Mouse (Mus musculus): Measurements from ENCODE around the gene Mical1. TPM values are rescaled to one million over a fixed set of nuclear protein-coding genes. Genes with fewer than 3 reads are reported as not detected.

Mical1 gene
- total RNA-seq (2017), result 255 and 263 TPM in 2 replicates

GRCm38 (mm10) chr10:41476171-41477017 lies at the start of gene Mical1:
TSS of gene Mical1 (plus strand) at chr10:41476314.
- peak; percentile 42 for ATAC-seq (ENCODE audit: extremely low read depth, insufficient number of reproducible peaks, low FRiP score, poor library complexity, severe bottlenecking)

DNA sequence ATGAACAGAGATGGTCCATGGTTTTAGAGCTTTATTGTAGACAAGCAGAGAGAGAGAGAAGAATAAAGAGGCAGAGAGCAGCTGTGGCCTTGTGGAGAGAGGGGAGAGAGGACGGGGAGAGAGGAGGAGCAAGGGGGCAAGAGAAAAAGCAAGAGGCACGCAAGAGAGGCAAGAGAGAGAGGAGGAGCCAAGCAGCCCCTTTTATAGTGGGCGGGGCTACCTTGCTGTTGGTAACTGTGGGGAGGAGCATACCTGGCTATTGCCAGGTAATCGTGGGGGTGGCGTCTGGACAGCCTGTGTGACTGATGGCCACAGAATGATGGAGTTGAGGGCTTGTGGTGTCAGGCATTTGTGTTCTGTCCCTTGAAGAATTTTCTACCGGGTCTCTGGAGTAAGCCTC lies 49.7 kb upstream of the Mical1 start:
- ATAC-seq (ENCODE audit: extremely low read depth, insufficient number of reproducible peaks, low FRiP score, poor library complexity, severe bottlenecking), result no peak

DNA sequence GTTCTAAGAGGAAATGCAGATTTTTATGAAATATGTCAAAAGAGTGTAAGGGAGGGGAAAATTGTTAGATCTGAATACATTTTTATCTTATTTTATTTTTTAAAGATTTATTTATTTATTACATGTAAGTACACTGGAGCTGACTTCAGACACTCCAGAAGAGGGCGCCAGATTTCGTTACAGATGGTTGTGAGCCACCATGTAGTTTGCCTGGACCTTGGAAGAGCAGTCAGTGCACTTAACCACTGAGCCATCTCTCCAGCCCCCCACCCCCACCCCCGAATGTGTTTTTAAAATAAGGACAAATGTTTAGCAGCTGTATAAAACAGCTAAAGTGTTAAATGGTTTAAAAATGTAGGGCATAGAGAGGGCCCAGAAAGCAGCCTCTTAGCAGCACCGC lies 41.5 kb upstream of the Mical1 start:
- ATAC-seq (ENCODE audit: extremely low read depth, insufficient number of reproducible peaks, low FRiP score, poor library complexity, severe bottlenecking), result no peak

DNA sequence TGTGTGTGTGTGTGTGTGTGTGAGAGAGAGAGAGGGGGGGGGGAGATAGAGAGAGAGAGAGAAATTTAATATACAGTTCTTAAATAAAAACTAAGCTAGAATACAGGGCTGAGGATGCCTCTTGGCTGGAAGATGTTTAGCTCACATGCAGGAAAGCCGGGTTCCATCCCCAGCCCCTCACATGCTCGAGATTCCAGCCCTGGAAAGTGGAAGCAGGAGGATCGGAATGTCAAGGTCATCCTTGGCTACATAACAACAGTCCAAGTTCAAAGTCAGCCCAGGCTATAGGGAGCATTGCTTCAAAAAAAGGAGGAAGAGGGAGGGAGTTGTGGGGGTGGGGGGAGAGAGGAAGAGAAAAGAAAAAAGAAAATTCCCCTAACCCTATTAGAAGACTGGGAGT lies 41.0 kb upstream of the Mical1 start:
- no peak for ATAC-seq (ENCODE audit: extremely low read depth, insufficient number of reproducible peaks, low FRiP score, poor library complexity, severe bottlenecking)

GRCm38 (mm10) chr10:41448216-41448615 lies 27.9 kb upstream of the Mical1 start:
- no peak for ATAC-seq (ENCODE audit: extremely low read depth, insufficient number of reproducible peaks, low FRiP score, poor library complexity, severe bottlenecking)

GRCm38 (mm10) chr10:41449684-41450083 lies 26.4 kb upstream of the Mical1 start:
- no peak for ATAC-seq (ENCODE audit: extremely low read depth, insufficient number of reproducible peaks, low FRiP score, poor library complexity, severe bottlenecking)

DNA sequence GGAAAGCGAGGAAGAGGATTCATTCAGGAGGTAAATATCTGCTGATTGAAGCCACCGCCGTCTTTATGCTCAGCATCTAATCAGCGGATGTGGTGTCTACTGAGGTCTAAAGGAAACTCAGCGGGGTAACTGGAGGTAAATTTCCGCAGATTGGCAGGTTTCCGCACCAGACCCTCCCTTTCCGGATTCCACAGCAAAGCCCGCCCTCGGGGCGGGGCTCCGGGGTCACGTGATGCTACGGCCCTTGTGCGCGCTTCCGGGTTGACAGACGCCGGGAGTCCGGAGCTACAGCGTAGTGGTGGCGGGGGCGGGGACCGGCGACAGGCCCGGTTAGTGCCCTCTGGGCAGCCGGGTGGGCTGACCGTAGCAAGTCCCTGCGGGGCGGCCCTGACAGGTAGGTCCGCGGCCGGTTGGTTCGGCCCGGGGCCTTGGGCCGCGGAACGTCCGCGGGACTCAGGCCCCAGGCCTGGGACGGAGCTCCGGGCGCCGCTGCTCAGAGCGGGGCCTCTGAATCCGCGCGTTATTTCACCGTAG lies 25.9 kb upstream of the Mical1 start, which contains the start of gene Zbtb24:
Gene Zbtb24 (plus strand): TSS at position 247 of the 534 bp plus-strand sequence.
- peak; percentile 95 for ATAC-seq (ENCODE audit: extremely low read depth, insufficient number of reproducible peaks, low FRiP score, poor library complexity, severe bottlenecking)

DNA sequence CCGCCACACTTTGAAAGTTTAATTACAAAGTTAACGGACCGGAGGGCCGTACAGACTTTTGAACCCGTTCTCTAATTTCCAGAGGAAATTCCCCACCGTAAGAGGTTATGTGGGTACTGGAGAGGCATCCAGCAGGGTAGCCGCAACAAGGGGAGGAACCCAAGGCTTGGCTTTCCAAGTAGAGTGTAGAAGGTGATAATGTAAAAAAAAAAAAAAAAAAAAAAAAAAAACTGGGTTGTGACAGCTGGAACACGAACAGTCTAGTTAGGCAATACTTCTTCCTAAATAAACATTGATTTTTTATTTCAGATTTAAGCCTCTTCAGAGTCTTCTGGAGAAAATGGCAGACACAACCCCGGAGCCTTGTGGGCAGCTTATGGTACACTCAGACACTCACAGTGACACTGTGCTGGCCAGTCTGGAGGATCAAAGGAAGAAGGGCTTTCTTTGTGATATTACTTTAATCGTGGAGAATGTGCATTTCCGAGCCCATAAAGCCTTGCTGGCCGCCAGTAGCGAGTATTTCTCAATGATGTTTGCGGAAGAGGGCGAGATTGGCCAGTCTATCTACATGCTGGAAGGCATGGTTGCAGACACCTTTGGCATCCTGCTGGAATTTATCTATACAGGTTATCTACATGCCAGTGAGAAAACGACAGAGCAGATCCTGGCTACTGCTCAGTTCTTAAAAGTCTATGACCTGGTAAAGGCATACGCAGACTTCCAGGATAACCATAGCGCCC lies 25.2 kb upstream of the Mical1 start:
- no peak for ATAC-seq (ENCODE audit: extremely low read depth, insufficient number of reproducible peaks, low FRiP score, poor library complexity, severe bottlenecking)

GRCm38 (mm10) chr10:41451656-41452055 lies 24.5 kb upstream of the Mical1 start:
- no peak for ATAC-seq (ENCODE audit: extremely low read depth, insufficient number of reproducible peaks, low FRiP score, poor library complexity, severe bottlenecking)

DNA sequence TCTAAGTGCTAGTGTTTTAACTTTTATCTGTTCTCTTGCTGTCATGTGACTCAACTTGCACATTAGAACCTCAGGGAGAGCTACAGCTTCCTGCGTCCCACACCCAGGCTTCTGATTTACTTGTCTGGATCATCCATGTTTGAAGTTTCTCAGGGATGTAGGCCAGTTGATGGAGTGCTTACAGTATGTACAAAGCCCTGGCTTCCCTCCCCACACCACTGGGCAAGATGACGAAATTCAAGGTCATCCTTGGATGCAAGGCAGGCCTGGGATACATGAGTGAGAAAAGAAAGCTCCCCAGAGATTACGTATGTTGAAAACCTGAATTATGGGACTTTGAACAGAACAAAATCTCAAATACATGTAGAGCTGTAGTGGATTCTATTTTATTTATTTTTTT lies 23.3 kb upstream of the Mical1 start:
- ATAC-seq (ENCODE audit: extremely low read depth, insufficient number of reproducible peaks, low FRiP score, poor library complexity, severe bottlenecking), result no peak

GRCm38 (mm10) chr10:41459990-41460389 lies 16.1 kb upstream of the Mical1 start:
- no peak for ATAC-seq (ENCODE audit: extremely low read depth, insufficient number of reproducible peaks, low FRiP score, poor library complexity, severe bottlenecking)

DNA sequence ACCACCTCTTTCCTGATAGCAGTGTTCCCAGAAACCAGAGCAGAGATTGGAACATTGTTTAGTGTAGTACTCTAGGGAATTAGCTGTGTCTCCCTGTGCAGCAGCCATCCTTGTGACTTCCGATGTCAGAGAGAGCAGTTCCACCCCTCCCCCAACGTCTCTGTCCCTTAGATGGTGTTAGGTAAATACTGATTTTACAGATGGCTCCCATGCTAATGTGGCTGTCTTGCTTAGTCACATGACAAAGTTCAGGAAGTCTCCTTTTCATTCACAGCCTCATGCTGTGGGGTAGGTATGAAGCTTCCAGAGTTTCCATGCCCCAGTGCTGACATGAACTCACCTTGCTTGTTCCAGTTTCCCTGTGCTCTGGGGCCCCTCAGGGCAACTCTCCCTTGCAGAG lies 15.6 kb upstream of the Mical1 start:
- no peak for ATAC-seq (ENCODE audit: extremely low read depth, insufficient number of reproducible peaks, low FRiP score, poor library complexity, severe bottlenecking)

DNA sequence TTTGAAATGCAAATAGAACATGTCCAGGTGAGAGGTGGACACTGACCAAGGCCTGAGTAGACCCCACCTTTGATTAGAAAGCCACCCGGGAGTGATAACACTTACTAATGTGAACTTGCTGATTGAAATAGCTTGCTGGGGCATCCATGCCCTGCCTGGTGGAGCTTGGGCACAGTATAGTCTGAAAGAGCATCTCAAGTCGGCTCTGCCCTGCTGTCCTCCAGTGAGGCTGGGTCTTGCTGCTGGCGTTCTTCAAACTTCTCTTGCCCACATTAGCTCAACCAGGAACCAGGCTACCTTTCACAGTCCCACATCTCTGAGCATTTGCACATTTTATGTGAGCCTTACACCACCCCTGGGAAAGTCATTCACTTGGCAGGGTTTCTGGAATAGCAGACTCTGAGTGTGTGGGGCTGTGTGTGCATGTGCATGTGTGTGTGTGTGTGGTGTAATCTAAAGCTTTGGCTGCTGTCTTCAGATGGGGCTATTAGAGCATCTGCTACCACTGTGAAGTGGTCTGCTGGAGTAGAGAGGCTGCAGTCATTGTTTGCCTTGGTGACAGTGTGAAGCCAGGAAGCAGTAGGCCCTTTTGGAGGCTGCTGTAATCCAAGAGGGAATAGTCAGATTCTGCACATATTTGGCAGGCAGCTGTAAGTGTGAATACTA lies 14.9 kb upstream of the Mical1 start:
- ATAC-seq (ENCODE audit: extremely low read depth, insufficient number of reproducible peaks, low FRiP score, poor library complexity, severe bottlenecking), result no peak

DNA sequence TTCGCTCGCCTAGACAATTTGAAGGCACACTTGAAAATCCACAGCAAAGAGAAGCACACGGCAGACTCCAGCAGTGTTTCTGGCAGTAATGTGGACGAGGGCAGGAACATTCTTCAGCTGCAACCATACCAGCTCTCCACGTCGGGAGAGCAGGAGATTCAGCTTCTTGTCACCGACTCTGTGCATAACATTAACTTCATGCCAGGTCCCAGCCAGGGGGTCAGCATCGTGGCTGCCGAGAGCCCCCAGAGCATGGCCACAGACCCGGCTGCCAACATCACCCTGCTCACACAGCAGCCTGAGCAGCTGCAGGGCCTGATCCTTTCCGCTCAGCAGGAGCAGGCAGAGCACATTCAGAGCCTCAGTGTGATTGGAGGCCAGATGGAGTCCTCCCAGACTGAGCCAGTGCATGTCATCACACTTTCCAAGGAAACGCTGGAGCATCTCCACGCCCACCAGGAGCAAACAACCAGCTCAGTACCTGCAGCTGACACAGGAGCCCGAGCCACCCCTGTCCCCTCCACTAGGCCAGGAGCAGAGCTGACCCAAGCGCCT lies 11.6 kb upstream of the Mical1 start:
- ATAC-seq (ENCODE audit: extremely low read depth, insufficient number of reproducible peaks, low FRiP score, poor library complexity, severe bottlenecking), result no peak

GRCm38 (mm10) chr10:41467325-41467724 lies 8.8 kb upstream of the Mical1 start:
- ATAC-seq (ENCODE audit: extremely low read depth, insufficient number of reproducible peaks, low FRiP score, poor library complexity, severe bottlenecking), result no peak

DNA sequence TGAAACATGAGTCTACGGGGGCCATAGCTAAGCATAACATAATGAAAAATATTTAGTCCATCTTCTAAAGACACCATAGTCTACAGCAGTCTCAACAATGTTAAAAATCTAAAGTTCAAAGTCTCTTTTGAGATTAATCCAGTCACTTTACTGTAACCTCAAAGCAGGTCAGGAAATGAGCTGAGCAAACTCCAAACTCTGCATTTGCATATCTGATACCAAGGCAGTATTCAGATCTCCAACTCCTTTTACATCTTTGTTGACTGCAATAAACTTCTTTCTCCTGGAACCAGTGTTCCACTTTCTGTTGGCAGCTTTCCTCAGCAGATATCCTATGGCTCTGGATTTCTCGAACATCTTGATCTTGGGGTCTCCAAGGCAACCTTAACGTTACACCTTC lies 5.4 kb upstream of the Mical1 start:
- ATAC-seq (ENCODE audit: extremely low read depth, insufficient number of reproducible peaks, low FRiP score, poor library complexity, severe bottlenecking), result no peak

- no peak for ATAC-seq (ENCODE audit: extremely low read depth, insufficient number of reproducible peaks, low FRiP score, poor library complexity, severe bottlenecking)
Measured at GRCm38 (mm10) chr10:41472534-41472933, 3.6 kb upstream of the Mical1 start.

GRCm38 (mm10) chr10:41472962-41473481 lies 3.1 kb upstream of the Mical1 start:
- no peak for ATAC-seq (ENCODE audit: extremely low read depth, insufficient number of reproducible peaks, low FRiP score, poor library complexity, severe bottlenecking)
